Mouse (Mus musculus) erythroblast, adult 5-6 weeks (primary cell): Measurements from ENCODE around the gene Slc25a51. TPM values are rescaled to one million over a fixed set of nuclear protein-coding genes. Genes with fewer than 3 reads are reported as not detected.

Experiments
- total RNA-seq, 2 experiments: library from RNA; stranded (forward) in 1 of 2; stranded (reverse) in 1 of 2; fragments of 150-400 nt in 1 of 2; fragments of 200-764, 138-1000 nt in 1 of 2; gene quantifications; 2 replicates each; pipeline versions ENCODE4 v1.2.3 to v1.2.4; 2015 to 2017; ENCODE audit warnings: low replicate concordance in 2 of 2

Slc25a51 gene
- total RNA-seq, 2 experiments from 2014 or later, result 932 to 975 TPM

Other genes with a start within 250 kb of the Slc25a51 start
- not detected in 2 replicates for gene Frmpd1, start 223.9 kb downstream of the Slc25a51 start, total RNA-seq (2015; ENCODE audit: low replicate concordance)
- gene Frmpd1, start 223.9 kb downstream of the Slc25a51 start, total RNA-seq (2017; ENCODE audit: low replicate concordance), result not detected in 2 replicates
- 9.0 and 10.7 TPM in 2 replicates for gene Trmt10b, start 111.6 kb downstream of the Slc25a51 start, total RNA-seq (2015; ENCODE audit: low replicate concordance)
- 3.6 and 5.7 TPM in 2 replicates for gene Trmt10b, start 111.6 kb downstream of the Slc25a51 start, total RNA-seq (2017; ENCODE audit: low replicate concordance)
- 19.0 and 30.4 TPM in 2 replicates for gene Dcaf10, start 66.7 kb downstream of the Slc25a51 start, total RNA-seq (2015; ENCODE audit: low replicate concordance)
- gene Dcaf10, start 66.7 kb downstream of the Slc25a51 start, total RNA-seq (2017; ENCODE audit: low replicate concordance), result 23.7 and 32.5 TPM in 2 replicates
- gene Exosc3, start 66.0 kb downstream of the Slc25a51 start, total RNA-seq (2015; ENCODE audit: low replicate concordance), result 20.8 and 33.9 TPM in 2 replicates
- 25.5 and 37.5 TPM in 2 replicates for gene Exosc3, start 66.0 kb downstream of the Slc25a51 start, total RNA-seq (2017; ENCODE audit: low replicate concordance)
- not detected in 2 replicates for gene Shb, start 123.7 kb upstream of the Slc25a51 start, total RNA-seq (2015; ENCODE audit: low replicate concordance)
- 0.68 and 0.84 TPM in 2 replicates for gene Shb, start 123.7 kb upstream of the Slc25a51 start, total RNA-seq (2017; ENCODE audit: low replicate concordance)